Mouse (Mus musculus) testis, adult 2 months (tissue): ENCODE results near the gene Dpt.

Experiments
- CTCF ChIP-seq: fragments of 200-500 bp; IDR thresholded peaks from 2 replicates; pipeline ENCODE4 v1.5.1; 2012; ENCODE audit warnings: low read depth, mild to moderate bottlenecking, inconsistent platforms, low read length, moderate library complexity; ENCODE audit not compliant: control insufficient read depth, insufficient read depth, insufficient replicate concordance
- POLR2A ChIP-seq: fragments of 200-500 bp; IDR thresholded peaks from 2 replicates; pipeline ENCODE4 v1.6.1; 2012; ENCODE audit warnings: low read depth, mild to moderate bottlenecking, inconsistent platforms, low read length, moderate library complexity; ENCODE audit not compliant: control insufficient read depth

GRCm38 (mm10) chr1:164814243-164814642, 17.8 kb downstream of the Dpt start:
- TF ChIP-seq POLR2A: no peak
- no peak for TF ChIP-seq CTCF
